Mouse (Mus musculus) CH12.LX (cell line): ENCODE results near the gene Fbxl15. TPM values are rescaled to one million over a fixed set of nuclear protein-coding genes. Genes with fewer than 3 reads are reported as not detected.

ENCODE experiments used
- DNase-seq: peaks from one replicate; pipeline ENCODE4 v3.0.0-alpha.2; 2013; ENCODE audit errors: extremely low read depth
- H3K27ac ChIP-seq: 2 replicates; pipeline ENCODE4 v1.5.1; 2012; ENCODE audit warnings: low read depth, mild to moderate bottlenecking, control low read depth, moderate library complexity; ENCODE audit not compliant: insufficient read depth
- H3K27me3 ChIP-seq: replicated peaks from 2 replicates; pipeline ENCODE3; 2012; ENCODE audit warnings: inconsistent platforms
- H3K36me3 ChIP-seq, 2 experiments: replicated peaks in 1 of 2; 2 replicates each; pipeline versions ENCODE3 to v1.6.1; 2012; ENCODE audit warnings: inconsistent platforms in 1 of 2, low read length in 1 of 2, mild to moderate bottlenecking in 1 of 2, mixed read lengths in 1 of 2, moderate library complexity in 1 of 2; ENCODE audit not compliant: control insufficient read depth in 1 of 2, insufficient read depth in 1 of 2
- H3K4me1 ChIP-seq, 2 experiments: 2 replicates each; pipeline ENCODE4 v1.6.1; 2012; ENCODE audit warnings: inconsistent platforms in 1 of 2, moderate library complexity in 1 of 2; ENCODE audit not compliant: insufficient read depth in 2 of 2, control insufficient read depth in 1 of 2
- H3K4me2 ChIP-seq: 2 replicates; pipeline ENCODE4 v1.6.1; 2012; ENCODE audit warnings: low read depth, mild to moderate bottlenecking, control low read depth; ENCODE audit not compliant: poor library complexity, insufficient read depth, severe bottlenecking
- H3K4me3 ChIP-seq, 3 experiments: fragments of 150-350 bp in 1 of 3; sonication (generic) in 1 of 3; replicated peaks in 1 of 3; 2 replicates each; pipeline versions ENCODE3 to v1.5.1; 2011 to 2012; ENCODE audit warnings: low read depth in 2 of 3, low read length in 2 of 3, mild to moderate bottlenecking in 2 of 3, moderate library complexity in 2 of 3, control low read depth in 1 of 3, improper control_type of control experiment in 1 of 3, inconsistent platforms in 1 of 3, mixed read lengths in 1 of 3; ENCODE audit not compliant: poor library complexity in 1 of 3
- H3K79me2 ChIP-seq: replicated peaks from 2 replicates; pipeline ENCODE4 v1.6.1; 2012; ENCODE audit warnings: mild to moderate bottlenecking, moderate library complexity; ENCODE audit not compliant: control insufficient read depth, poor library complexity, insufficient read depth, severe bottlenecking; ENCODE audit errors: extremely low read depth
- H3K9ac ChIP-seq: 2 replicates; pipeline ENCODE4 v1.6.1; 2012; ENCODE audit warnings: low read depth, mild to moderate bottlenecking, control low read depth, moderate library complexity; ENCODE audit not compliant: insufficient read depth
- H3K9me3 ChIP-seq: replicated peaks from 2 replicates; pipeline ENCODE3; 2012; ENCODE audit warnings: low read length, inconsistent platforms, mixed read lengths
- BHLHE40 ChIP-seq: IDR thresholded peaks from 2 replicates; pipeline ENCODE4 v1.6.1; 2011; ENCODE audit warnings: mild to moderate bottlenecking, low read depth, low read length, improper control_type of control experiment
- CHD2 ChIP-seq: IDR thresholded peaks from 2 replicates; pipeline ENCODE4 v1.6.1; 2011; ENCODE audit warnings: low read length, improper control_type of control experiment
- CTCF ChIP-seq, 2 experiments: IDR thresholded peaks in 1 of 2; conservative IDR thresholded peaks in 1 of 2; 2 replicates each; pipeline ENCODE4 v1.5.1; 2011 to 2012; ENCODE audit warnings: low read depth in 2 of 2, low read length in 2 of 2, improper control_type of control experiment in 1 of 2, inconsistent platforms in 1 of 2, mild to moderate bottlenecking in 1 of 2, moderate library complexity in 1 of 2
- E2F4 ChIP-seq: IDR thresholded peaks from 2 replicates; pipeline ENCODE4 v1.6.1; 2011; ENCODE audit warnings: low read depth, low read length, improper control_type of control experiment; ENCODE audit not compliant: insufficient replicate concordance
- ELF1 ChIP-seq: IDR thresholded peaks from 2 replicates; pipeline ENCODE4 v1.6.1; 2014; ENCODE audit warnings: low read depth, mild to moderate bottlenecking, inconsistent platforms, low read length, improper control_type of control experiment
- HCFC1 ChIP-seq: IDR thresholded peaks from 2 replicates; pipeline ENCODE4 v1.6.1; 2012; ENCODE audit warnings: low read depth, mild to moderate bottlenecking, inconsistent platforms, low read length, improper control_type of control experiment
- JUN ChIP-seq: IDR thresholded peaks from 2 replicates; pipeline ENCODE4 v1.6.1; 2011; ENCODE audit warnings: low read depth, mild to moderate bottlenecking, low read length, improper control_type of control experiment, moderate library complexity; ENCODE audit not compliant: insufficient read depth
- JUND ChIP-seq: conservative IDR thresholded peaks from 2 replicates; pipeline ENCODE4 v1.6.1; 2011; ENCODE audit warnings: low read depth, low read length, improper control_type of control experiment
- KAT2A ChIP-seq: IDR thresholded peaks from 2 replicates; pipeline ENCODE4 v1.6.1; 2012; ENCODE audit warnings: low read length, improper control_type of control experiment, inconsistent platforms; ENCODE audit not compliant: insufficient replicate concordance
- MAFK ChIP-seq: IDR thresholded peaks from 2 replicates; pipeline ENCODE4 v1.6.1; 2011; ENCODE audit warnings: low read length, improper control_type of control experiment; ENCODE audit not compliant: insufficient replicate concordance
- MXI1 ChIP-seq: IDR thresholded peaks from 2 replicates; pipeline ENCODE4 v1.6.1; 2011; ENCODE audit warnings: mild to moderate bottlenecking, low read depth, low read length, improper control_type of control experiment
- MYC ChIP-seq: IDR thresholded peaks from 2 replicates; pipeline ENCODE4 v1.6.1; 2011; ENCODE audit warnings: low read depth, mild to moderate bottlenecking, improper control_type of control experiment, low read length
- NRF1 ChIP-seq: IDR thresholded peaks from 2 replicates; pipeline ENCODE4 v1.6.1; 2014; ENCODE audit warnings: low read depth, mild to moderate bottlenecking, inconsistent platforms, low read length, improper control_type of control experiment, moderate library complexity
- POLR2A ChIP-seq: IDR thresholded peaks from 2 replicates; pipeline ENCODE4 v1.6.1; 2011; ENCODE audit warnings: low read depth, mild to moderate bottlenecking, improper control_type of control experiment, low read length
- POLR2AphosphoS2 ChIP-seq: IDR thresholded peaks from 2 replicates; pipeline ENCODE4 v1.6.1; 2011; ENCODE audit warnings: low read depth, low read length, improper control_type of control experiment
- RCOR1 ChIP-seq: conservative IDR thresholded peaks from 2 replicates; pipeline ENCODE4 v1.6.1; 2012; ENCODE audit warnings: low read depth, mild to moderate bottlenecking, inconsistent platforms, low read length, improper control_type of control experiment
- SIN3A ChIP-seq: IDR thresholded peaks from 2 replicates; pipeline ENCODE4 v1.6.1; 2012; ENCODE audit warnings: low read length, improper control_type of control experiment, inconsistent platforms
- SMC3 ChIP-seq: IDR thresholded peaks from 2 replicates; pipeline ENCODE4 v1.6.1; 2011; ENCODE audit warnings: low read depth, low read length, improper control_type of control experiment
- TCF12 ChIP-seq: IDR thresholded peaks from 2 replicates; pipeline ENCODE4 v1.6.1; 2014; ENCODE audit warnings: low read depth, mild to moderate bottlenecking, inconsistent platforms, low read length, improper control_type of control experiment
- UBTF ChIP-seq: IDR thresholded peaks from 2 replicates; pipeline ENCODE4 v1.6.1; 2012; ENCODE audit warnings: low read depth, mild to moderate bottlenecking, inconsistent platforms, low read length, improper control_type of control experiment, moderate library complexity
- USF1 ChIP-seq: IDR thresholded peaks from 2 replicates; pipeline ENCODE4 v1.6.1; 2014; ENCODE audit warnings: low read depth, mild to moderate bottlenecking, inconsistent platforms, low read length, improper control_type of control experiment
- ZKSCAN1 ChIP-seq: IDR thresholded peaks from 2 replicates; pipeline ENCODE4 v1.6.1; 2012; ENCODE audit warnings: low read depth, inconsistent platforms, low read length, improper control_type of control experiment, borderline replicate concordance
- ZMIZ1 ChIP-seq: IDR thresholded peaks from 2 replicates; pipeline ENCODE4 v1.6.1; 2012; ENCODE audit warnings: low read depth, mild to moderate bottlenecking, inconsistent platforms, low read length, improper control_type of control experiment
- ZNF384 ChIP-seq: IDR thresholded peaks from 2 replicates; pipeline ENCODE4 v1.6.1; 2012; ENCODE audit warnings: low read depth, low read length, improper control_type of control experiment, inconsistent platforms
- dilution Hi-C: fragments of 300-500 bp; cut with MboI; formaldehyde crosslinking; loops from 2 replicates; pipeline ENCODE4 v1.14.3; 2020; ENCODE audit warnings: low sequenced_read_pairs; ENCODE audit not compliant: extremely low pct_unique_long_range_greater_than_20kb, extremely low pct_ligation_motif_present
- in situ Hi-C: fragments of 300-500 bp; cut with MboI; formaldehyde crosslinking; loops from 3 replicates; pipeline ENCODE4 v1.14.3; 2019; ENCODE audit warnings: low sequenced_read_pairs, low pct_ligation_motif_present, low pct_unique_long_range_greater_than_20kb, mixed read lengths
- polyA plus RNA-seq: library from polyadenylated mRNA; unstranded; fragments of >175 nt; gene quantifications from 2 replicates; pipeline ENCODE4 v1.2.1, GENCODE M21; 2012; ENCODE audit warnings: low read depth; ENCODE audit not compliant: insufficient read length
- total RNA-seq, 2 experiments: library from RNA; depleted of rRNA; stranded (reverse); fragments of 300-350 nt in 1 of 2; fragments of >200 nt in 1 of 2; gene quantifications; 2 replicates each; pipeline ENCODE4 v1.2.3; 2012 to 2014

Gene Fbxl15
- total and polyA plus RNA-seq, 3 experiments: 7.6 to 9.9 (median 9.4) TPM

GRCm38 (mm10) chr19:46287566-46287965 lies 40.4 kb upstream of the Fbxl15 start:
- no peak overlapping the region for H3K4me2 ChIP-seq
- H3K4me1 ChIP-seq: peaks cover 0 to 9% of the 10 kb centered on the region in 2 experiments; a peak in 2 of 4 replicates
- no peak overlapping the region for H3K27ac ChIP-seq
- no peaks in the 10 kb centered on the region for H3K27me3 ChIP-seq
- no peaks in the 10 kb centered on the region for H3K9me3 ChIP-seq
- no peak overlapping the region for H3K4me3 ChIP-seq
- dilution Hi-C loops: no loop called here
- in situ Hi-C loops: no loop called here
- DNase-seq: no peak
- no peaks in the 10 kb centered on the region for H3K79me2 ChIP-seq
- TF ChIP-seq CTCF (conservative IDR thresholded peaks at IDR 0.05 in 1 of 2, IDR thresholded peaks at IDR 0.05 in 1 of 2; ENCODE audit: low read depth in 2 of 2, low read length in 2 of 2) (no peak), KAT2A (no peak), JUND (no peak), ELF1 (no peak), NRF1 (no peak), ZMIZ1 (no peak), MXI1 (no peak), TCF12 (no peak), POLR2A (no peak), BHLHE40 (no peak), SMC3 (no peak), RCOR1 (no peak), MYC (no peak), ZKSCAN1 (no peak), ZNF384 (no peak), MAFK (no peak), USF1 (no peak), POLR2AphosphoS2 (no peak), UBTF (no peak), JUN (no peak)
- H3K9ac ChIP-seq: no peak overlapping the region
- peaks cover 36 to 49% of the 10 kb centered on the region in 2 experiments for H3K36me3 ChIP-seq

- no peaks in the 10 kb centered on the region for H3K9me3 ChIP-seq
- H3K4me2 ChIP-seq: no peak overlapping the region
- no peak overlapping the region for H3K9ac ChIP-seq
- no peak for DNase-seq
- TF ChIP-seq JUND (no peak), E2F4 (no peak), CTCF (conservative IDR thresholded peaks at IDR 0.05 in 1 of 2, IDR thresholded peaks at IDR 0.05 in 1 of 2; ENCODE audit: low read depth in 2 of 2, low read length in 2 of 2) (no peak), KAT2A (no peak), MYC (no peak), HCFC1 (no peak), CHD2 (no peak), BHLHE40 (no peak), ZKSCAN1 (no peak), TCF12 (no peak), SMC3 (no peak), SIN3A (no peak), ELF1 (no peak)
- TF ChIP-seq, all 38 proteins: peak for 0
- in situ Hi-C loops: no loop called here
- Histone ChIP-seq H3K79me2 (no peaks in the 10 kb centered on the region), H3K36me3 (peaks cover 11 to 21% of the 10 kb centered on the region in 2 experiments), H3K4me3 (no peak overlapping the region), H3K27ac (no peak overlapping the region), H3K4me1 (peaks cover 0 to 9% of the 10 kb centered on the region in 2 experiments; a peak in 2 of 4 replicates), H3K27me3 (no peaks in the 10 kb centered on the region)
- dilution Hi-C loops: no loop called here
Measured at GRCm38 (mm10) chr19:46290535-46291105, 37.4 kb upstream of the Fbxl15 start.
